Mouse (Mus musculus): Measurements from ENCODE around the gene Rcan1. TPM values are rescaled to one million over a fixed set of nuclear protein-coding genes. Genes with fewer than 3 reads are reported as not detected.

Gene Rcan1
- polyA plus RNA-seq, 1 experiment from 2014 or later = 34.6 TPM

- H3K4me2 ChIP-seq (ENCODE audit: low read depth, low read length) = no peak overlapping the region
- no peaks in the 10 kb centered on the region for H3K9me3 ChIP-seq (ENCODE audit: control insufficient read depth, low read length)
- ATAC-seq (ENCODE audit: low read depth) = no peak
- 75% methylated on average over 7 of the region's 8 CpGs for WGBS
- no peak overlapping the region for H3K27ac ChIP-seq (replicated peaks; ENCODE audit: low read depth, low read length)
- H3K36me3 ChIP-seq (ENCODE audit: control insufficient read depth, insufficient read depth, low read length) = no peaks in the 10 kb centered on the region; the same call in 1 of the 2 replicates
- no peaks in the 10 kb centered on the region for H3K4me1 ChIP-seq (ENCODE audit: control insufficient read depth, insufficient read depth, low read length)
- no peaks in the 10 kb centered on the region for H3K27me3 ChIP-seq (replicated peaks; ENCODE audit: control insufficient read depth, insufficient read depth, low read length)
- DNase-seq (ENCODE audit: low spot score) = no peak
- H3K4me3 ChIP-seq (ENCODE audit: low read depth, low read length) = no peak overlapping the region
- H3K9ac ChIP-seq (ENCODE audit: low read depth, low read length) = no peak overlapping the region
Observed at GRCm38 (mm10) chr16:92450331-92450730, 20.3 kb downstream of the Rcan1 start.

- no peaks in the 10 kb centered on the region for H3K27me3 ChIP-seq (replicated peaks; ENCODE audit: control insufficient read depth, insufficient read depth, low read length)
- DNase-seq (ENCODE audit: low spot score) (no peak), ATAC-seq (ENCODE audit: low read depth) (no peak)
- H3K9ac ChIP-seq (ENCODE audit: low read depth, low read length) = no peak overlapping the region
- no peak overlapping the region for H3K4me2 ChIP-seq (ENCODE audit: low read depth, low read length)
- no peak overlapping the region for H3K27ac ChIP-seq (replicated peaks; ENCODE audit: low read depth, low read length)
- WGBS = 89% methylated on average over 14 of the region's 14 CpGs
- no peak overlapping the region for H3K4me3 ChIP-seq (ENCODE audit: low read depth, low read length)
- H3K36me3 ChIP-seq (ENCODE audit: control insufficient read depth, insufficient read depth, low read length) = peaks cover 3% of the 10 kb centered on the region; the same call in 1 of the 2 replicates
- no peaks in the 10 kb centered on the region for H3K4me1 ChIP-seq (ENCODE audit: control insufficient read depth, insufficient read depth, low read length)
- H3K9me3 ChIP-seq (ENCODE audit: control insufficient read depth, low read length) = no peaks in the 10 kb centered on the region
Observed at GRCm38 (mm10) chr16:92449080-92449479, 21.6 kb downstream of the Rcan1 start.

GRCm38 (mm10) chr16:92445377-92445776 is 25.3 kb downstream of the Rcan1 start:
- ATAC-seq (ENCODE audit: low read depth) = no peak
- Histone ChIP-seq H3K4me3 (ENCODE audit: low read depth, low read length) (no peak overlapping the region), H3K9ac (ENCODE audit: low read depth, low read length) (no peak overlapping the region), H3K27me3 (replicated peaks; ENCODE audit: control insufficient read depth, insufficient read depth, low read length) (no peaks in the 10 kb centered on the region), H3K4me2 (ENCODE audit: low read depth, low read length) (no peak overlapping the region), H3K4me1 (ENCODE audit: control insufficient read depth, insufficient read depth, low read length) (no peaks in the 10 kb centered on the region), H3K36me3 (ENCODE audit: control insufficient read depth, insufficient read depth, low read length) (0 out of 2 replicates have a peak, but pooled peaks cover 3% of the 10 kb centered on the region), H3K27ac (replicated peaks; ENCODE audit: low read depth, low read length) (no peak overlapping the region), H3K9me3 (ENCODE audit: control insufficient read depth, low read length) (no peaks in the 10 kb centered on the region)
- WGBS = 67% methylated on average over 10 of the region's 10 CpGs
- DNase-seq (ENCODE audit: low spot score) = no peak

- Histone ChIP-seq H3K27me3 (replicated peaks; ENCODE audit: control insufficient read depth, insufficient read depth, low read length) (no peaks in the 10 kb centered on the region), H3K9me3 (ENCODE audit: control insufficient read depth, low read length) (no peaks in the 10 kb centered on the region), H3K4me3 (ENCODE audit: low read depth, low read length) (no peak overlapping the region), H3K9ac (ENCODE audit: low read depth, low read length) (0 out of 2 replicates have a peak overlapping the region, but pooled peaks have one; percentile 30), H3K36me3 (ENCODE audit: control insufficient read depth, insufficient read depth, low read length) (0 out of 2 replicates have a peak, but pooled peaks cover 3% of the 10 kb centered on the region), H3K4me1 (ENCODE audit: control insufficient read depth, insufficient read depth, low read length) (no peaks in the 10 kb centered on the region), H3K4me2 (ENCODE audit: low read depth, low read length) (no peak overlapping the region), H3K27ac (replicated peaks; ENCODE audit: low read depth, low read length) (no peak overlapping the region)
- DNase-seq (ENCODE audit: low spot score) = peak; percentile 65
- WGBS = 48% methylated on average over 13 of the region's 13 CpGs
- ATAC-seq (ENCODE audit: low read depth) = peak; percentile 26; the same call in 1 of the 2 replicates
Observed at GRCm38 (mm10) chr16:92443644-92444113, 27.0 kb downstream of the Rcan1 start.

- no peaks in the 10 kb centered on the region for H3K9me3 ChIP-seq (ENCODE audit: control insufficient read depth, low read length)
- no peak for ATAC-seq (ENCODE audit: low read depth)
- WGBS = 96% methylated on average over 4 of the region's 4 CpGs
- no peak overlapping the region for H3K9ac ChIP-seq (ENCODE audit: low read depth, low read length)
- H3K27ac ChIP-seq (replicated peaks; ENCODE audit: low read depth, low read length) = no peak overlapping the region
- 0 out of 2 replicates have a peak, but pooled peaks cover 3% of the 10 kb centered on the region for H3K36me3 ChIP-seq (ENCODE audit: control insufficient read depth, insufficient read depth, low read length)
- no peaks in the 10 kb centered on the region for H3K4me1 ChIP-seq (ENCODE audit: control insufficient read depth, insufficient read depth, low read length)
- DNase-seq (ENCODE audit: low spot score) = no peak
- H3K4me3 ChIP-seq (ENCODE audit: low read depth, low read length) = no peak overlapping the region
- H3K27me3 ChIP-seq (replicated peaks; ENCODE audit: control insufficient read depth, insufficient read depth, low read length) = no peaks in the 10 kb centered on the region
- no peak overlapping the region for H3K4me2 ChIP-seq (ENCODE audit: low read depth, low read length)
Observed at GRCm38 (mm10) chr16:92442946-92443345, 27.7 kb downstream of the Rcan1 start.

GRCm38 (mm10) chr16:92442150-92442549 is 28.5 kb downstream of the Rcan1 start:
- 92% methylated on average over 11 of the region's 11 CpGs for WGBS
- DNase-seq (ENCODE audit: low spot score) (no peak), ATAC-seq (ENCODE audit: low read depth) (no peak)
- Histone ChIP-seq H3K27me3 (replicated peaks; ENCODE audit: control insufficient read depth, insufficient read depth, low read length) (no peaks in the 10 kb centered on the region), H3K9me3 (ENCODE audit: control insufficient read depth, low read length) (no peaks in the 10 kb centered on the region), H3K9ac (ENCODE audit: low read depth, low read length) (no peak overlapping the region), H3K4me2 (ENCODE audit: low read depth, low read length) (no peak overlapping the region), H3K4me3 (ENCODE audit: low read depth, low read length) (no peak overlapping the region), H3K27ac (replicated peaks; ENCODE audit: low read depth, low read length) (no peak overlapping the region), H3K36me3 (ENCODE audit: control insufficient read depth, insufficient read depth, low read length) (0 out of 2 replicates have a peak, but pooled peaks cover 3% of the 10 kb centered on the region), H3K4me1 (ENCODE audit: control insufficient read depth, insufficient read depth, low read length) (no peaks in the 10 kb centered on the region)

- H3K27me3 ChIP-seq (replicated peaks; ENCODE audit: control insufficient read depth, insufficient read depth, low read length) = no peaks in the 10 kb centered on the region
- H3K9me3 ChIP-seq (ENCODE audit: control insufficient read depth, low read length) = no peaks in the 10 kb centered on the region
- no peaks in the 10 kb centered on the region for H3K4me1 ChIP-seq (ENCODE audit: control insufficient read depth, insufficient read depth, low read length)
- no peak overlapping the region for H3K9ac ChIP-seq (ENCODE audit: low read depth, low read length)
- DNase-seq (ENCODE audit: low spot score) (no peak), ATAC-seq (ENCODE audit: low read depth) (no peak)
- no peak overlapping the region for H3K4me2 ChIP-seq (ENCODE audit: low read depth, low read length)
- H3K27ac ChIP-seq (replicated peaks; ENCODE audit: low read depth, low read length) = no peak overlapping the region
- no peak overlapping the region for H3K4me3 ChIP-seq (ENCODE audit: low read depth, low read length)
- 0 out of 2 replicates have a peak, but pooled peaks cover 3% of the 10 kb centered on the region for H3K36me3 ChIP-seq (ENCODE audit: control insufficient read depth, insufficient read depth, low read length)
- WGBS = 78% methylated on average over 3 of the region's 3 CpGs
Observed at GRCm38 (mm10) chr16:92441203-92441602, 29.5 kb downstream of the Rcan1 start.

- no peak for DNase-seq (ENCODE audit: low spot score)
- no peak overlapping the region for H3K4me2 ChIP-seq (ENCODE audit: low read depth, low read length)
- H3K4me1 ChIP-seq (ENCODE audit: control insufficient read depth, insufficient read depth, low read length) = no peaks in the 10 kb centered on the region
Observed at GRCm38 (mm10) chr16:92440229-92440628, 30.4 kb downstream of the Rcan1 start.

GRCm38 (mm10) chr16:92439775-92440174 is 30.9 kb downstream of the Rcan1 start:
- Histone ChIP-seq H3K4me3 (ENCODE audit: low read depth, low read length) (no peak overlapping the region), H3K27ac (replicated peaks; ENCODE audit: low read depth, low read length) (no peak overlapping the region), H3K4me1 (ENCODE audit: control insufficient read depth, insufficient read depth, low read length) (no peaks in the 10 kb centered on the region), H3K36me3 (ENCODE audit: control insufficient read depth, insufficient read depth, low read length) (no peaks in the 10 kb centered on the region), H3K27me3 (replicated peaks; ENCODE audit: control insufficient read depth, insufficient read depth, low read length) (no peaks in the 10 kb centered on the region), H3K9ac (ENCODE audit: low read depth, low read length) (no peak overlapping the region), H3K9me3 (ENCODE audit: control insufficient read depth, low read length) (no peaks in the 10 kb centered on the region), H3K4me2 (ENCODE audit: low read depth, low read length) (no peak overlapping the region)
- 52% methylated on average over 2 of the region's 2 CpGs for WGBS
- no peak for DNase-seq (ENCODE audit: low spot score)
- ATAC-seq (ENCODE audit: low read depth) = no peak

More at GRCm38 (mm10) chr16:92440229-92440628, 30.4 kb downstream of the Rcan1 start:
- Histone ChIP-seq H3K9ac (ENCODE audit: low read depth, low read length) (no peak overlapping the region), H3K36me3 (ENCODE audit: control insufficient read depth, insufficient read depth, low read length) (0 out of 2 replicates have a peak, but pooled peaks cover 3% of the 10 kb centered on the region), H3K27me3 (replicated peaks; ENCODE audit: control insufficient read depth, insufficient read depth, low read length) (no peaks in the 10 kb centered on the region), H3K4me3 (ENCODE audit: low read depth, low read length) (no peak overlapping the region), H3K9me3 (ENCODE audit: control insufficient read depth, low read length) (no peaks in the 10 kb centered on the region), H3K27ac (replicated peaks; ENCODE audit: low read depth, low read length) (no peak overlapping the region)
- no peak for ATAC-seq (ENCODE audit: low read depth)
- WGBS = 53% methylated on average over 8 of the region's 8 CpGs
